Mouse (Mus musculus) adrenal gland, postnatal 4 days (tissue): ENCODE measurements around the gene Nr0b1. TPM values are rescaled to one million over a fixed set of nuclear protein-coding genes. Genes with fewer than 3 reads are reported as not detected.

Source experiments
- DNase-seq, 2 experiments: peaks; one replicate each; pipeline ENCODE4 v3.0.0; 2021 to 2022; ENCODE audit warnings: low spot score in 2 of 2, mixed read lengths in 2 of 2
- long read RNA-seq, 2 experiments: library from polyadenylated mRNA; stranded (forward); transcript quantifications; one replicate each; pipeline ENCODE4 v2.0.0; 2021
- total RNA-seq, 2 experiments: library from RNA; stranded (reverse); gene quantifications; 2 replicates each; pipeline ENCODE4 v1.2.3; 2021

Gene Nr0b1
- 10 to 100 TPM; 34.5 to 36.8 TPM for total RNA-seq
- long read RNA-seq, experiment 1, transcript Nr0b1-201 (2 exons, 1,808 nt) = major isoform, 72 of 72 reads
- long read RNA-seq, experiment 1, partial matches to known transcripts = 0 of 72 reads
- long read RNA-seq, experiment 1, other reads (novel, unspliced or antisense) = 0 of 72 reads
- long read RNA-seq, experiment 2, transcript Nr0b1-201 (2 exons, 1,808 nt) = major isoform, 157 of 157 reads
- long read RNA-seq, experiment 2, partial matches to known transcripts = 0 of 157 reads
- long read RNA-seq, experiment 2, other reads (novel, unspliced or antisense) = 0 of 157 reads

- peak; percentile 3 to 9 for DNase-seq
Observed at GRCm38 (mm10) chrX:86191614-86192419, at the start of gene Nr0b1. TSS of gene Nr0b1 (plus strand) at chrX:86191764.

- DNase-seq = no peak
Observed at GRCm38 (mm10) chrX:86187250-86187649, 4.3 kb upstream of the Nr0b1 start.

GRCm38 (mm10) chrX:86192420-86192994, 943 bp downstream of the Nr0b1 start:
- no peak for DNase-seq

DNA sequence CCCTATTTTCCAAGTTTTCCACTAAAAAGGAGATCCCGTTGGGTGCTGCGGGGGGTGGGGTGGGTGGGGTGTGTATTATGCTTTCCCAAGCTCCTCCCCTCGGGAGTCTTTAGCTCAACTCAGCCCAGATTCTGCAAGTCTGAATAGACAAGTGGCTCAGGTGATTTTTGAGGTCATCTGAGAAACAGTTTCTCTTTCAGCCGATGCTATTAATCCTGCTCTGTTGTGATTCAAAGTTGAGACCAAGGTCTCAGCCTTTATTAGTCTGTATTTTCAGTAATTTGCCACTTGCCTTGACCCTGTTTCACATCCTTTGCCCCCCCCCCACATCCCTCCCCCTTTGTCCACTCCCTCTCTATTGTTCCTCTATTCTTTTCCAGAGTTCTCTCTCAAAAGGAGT, 1.8 kb downstream of the Nr0b1 start:
- DNase-seq = no peak

- no peak for DNase-seq
Observed at GRCm38 (mm10) chrX:86237246-86237645, 45.7 kb downstream of the Nr0b1 start.

Other genes with a start within 250 kb of the Nr0b1 start
- gene Samt3, start 147.6 kb upstream of the Nr0b1 start, total RNA-seq = not detected
- gene Mageb4, start 113.3 kb downstream of the Nr0b1 start, total RNA-seq = not detected